Mouse (Mus musculus) gonadal fat pad, adult 2 months (tissue): ENCODE measurements around the gene Abo. TPM values are rescaled to one million over a fixed set of nuclear protein-coding genes. Genes with fewer than 3 reads are reported as not detected.

ENCODE experiments used
- DNase-seq: peaks from one replicate; pipeline ENCODE4 v3.0.0-alpha.2; 2012; ENCODE audit warnings: low read depth
- polyA plus RNA-seq: library from polyadenylated mRNA; depleted of rRNA; stranded (reverse); fragments of >200 nt; gene quantifications from 2 replicates; pipeline ENCODE4 v1.2.3, GENCODE M21; 2012; rRNA removed

The Abo gene
- polyA plus RNA-seq, 1 experiment, result 17.6 TPM

GRCm38 (mm10) chr2:26870666-26871065 lies 5.9 kb upstream of the Abo start:
- no peak for DNase-seq

DNA sequence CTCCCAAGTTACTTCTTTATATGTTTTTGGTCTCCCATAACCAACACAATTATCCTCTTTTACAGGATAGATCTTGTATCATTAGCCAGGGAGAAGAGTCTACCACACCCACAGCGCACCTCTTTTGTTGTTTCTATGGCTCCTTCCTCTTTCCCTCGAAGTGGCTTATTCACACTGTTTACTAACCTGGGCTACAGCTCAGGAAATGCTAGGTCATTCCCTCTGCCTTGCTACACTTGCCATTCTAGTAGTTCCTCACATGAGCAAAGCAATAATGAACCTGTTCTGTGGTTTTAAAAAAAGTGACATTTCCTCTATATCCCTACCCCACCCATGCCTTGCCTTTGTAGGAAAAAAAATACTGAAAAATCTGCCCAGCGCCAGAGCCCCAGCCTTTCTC lies 1.9 kb downstream of the Abo start:
- DNase-seq, result no peak

- DNase-seq, result no peak
Observed at GRCm38 (mm10) chr2:26847706-26848105, 17.1 kb downstream of the Abo start.

GRCm38 (mm10) chr2:26832478-26832877 lies 32.3 kb downstream of the Abo start:
- no peak for DNase-seq

GRCm38 (mm10) chr2:26828047-26828446 lies 36.7 kb downstream of the Abo start:
- no peak for DNase-seq

- no peak for DNase-seq
Observed at GRCm38 (mm10) chr2:26827261-26827975, 37.4 kb downstream of the Abo start.

Other genes with a start within 250 kb of the Abo start
- gene Fam69b, start 236.5 kb downstream of the Abo start, polyA plus RNA-seq, result 24.7 and 33.7 TPM in 2 replicates
- gene Lcn4, start 193.7 kb downstream of the Abo start, polyA plus RNA-seq, result not detected in 2 replicates
- gene Surf6, start 37.9 kb upstream of the Abo start, polyA plus RNA-seq, result 11.4 and 14.5 TPM in 2 replicates
- gene Med22, start 45.7 kb upstream of the Abo start, polyA plus RNA-seq, result 58.8 and 66.0 TPM in 2 replicates
- 845 and 916 TPM in 2 replicates for gene Rpl7a, start 45.8 kb upstream of the Abo start, polyA plus RNA-seq
- 26.7 and 27.8 TPM in 2 replicates for gene Surf2, start 51.4 kb upstream of the Abo start, polyA plus RNA-seq
- gene Surf1, start 51.6 kb upstream of the Abo start, polyA plus RNA-seq, result 63.5 and 64.5 TPM in 2 replicates
- 357 and 417 TPM in 2 replicates for gene Surf4, start 68.9 kb upstream of the Abo start, polyA plus RNA-seq
- gene Stkld1, start 69.1 kb upstream of the Abo start, polyA plus RNA-seq, result 0.80 and 0.95 TPM in 2 replicates
- gene Rexo4, start 99.4 kb upstream of the Abo start, polyA plus RNA-seq, result 26.9 and 30.2 TPM in 2 replicates
- 0.04 and 0.10 TPM in 2 replicates for gene Adamts13, start 108.4 kb upstream of the Abo start, polyA plus RNA-seq
- 76.2 and 90.6 TPM in 2 replicates for gene Cacfd1, start 144.9 kb upstream of the Abo start, polyA plus RNA-seq
- 2.3 and 3.6 TPM in 2 replicates for gene Slc2a6, start 163.0 kb upstream of the Abo start, polyA plus RNA-seq
- 0.11 and 0.18 TPM in 2 replicates for gene Mymk, start 207.2 kb upstream of the Abo start, polyA plus RNA-seq
- 8.1 and 12.6 TPM in 2 replicates for gene Adamtsl2, start 214.4 kb upstream of the Abo start, polyA plus RNA-seq